Mouse (Mus musculus): ENCODE results near the gene Nrbf2. TPM values are rescaled to one million over a fixed set of nuclear protein-coding genes. Genes with fewer than 3 reads are reported as not detected.

Nrbf2 gene
- polyA plus RNA-seq, 1 experiment from 2014 or later, result 44.5 TPM

- Histone ChIP-seq H3K4me3 (no peak overlapping the region), H3K9ac (no peak overlapping the region), H3K27ac (no peak overlapping the region), H3K9me3 (no peaks in the 10 kb centered on the region), H3K36me3 (no peaks in the 10 kb centered on the region), H3K27me3 (peaks cover 8% of the 10 kb centered on the region), H3K4me1 (replicated peaks) (no peaks in the 10 kb centered on the region), H3K4me2 (no peak overlapping the region)
- no peak for ATAC-seq (ENCODE audit: low FRiP score)
- WGBS, result 37% methylated on average over 9 of the region's 9 CpGs
These were observed 26.3 kb upstream of the Nrbf2 start for GRCm38 (mm10) chr10:67311277-67311959.

DNA sequence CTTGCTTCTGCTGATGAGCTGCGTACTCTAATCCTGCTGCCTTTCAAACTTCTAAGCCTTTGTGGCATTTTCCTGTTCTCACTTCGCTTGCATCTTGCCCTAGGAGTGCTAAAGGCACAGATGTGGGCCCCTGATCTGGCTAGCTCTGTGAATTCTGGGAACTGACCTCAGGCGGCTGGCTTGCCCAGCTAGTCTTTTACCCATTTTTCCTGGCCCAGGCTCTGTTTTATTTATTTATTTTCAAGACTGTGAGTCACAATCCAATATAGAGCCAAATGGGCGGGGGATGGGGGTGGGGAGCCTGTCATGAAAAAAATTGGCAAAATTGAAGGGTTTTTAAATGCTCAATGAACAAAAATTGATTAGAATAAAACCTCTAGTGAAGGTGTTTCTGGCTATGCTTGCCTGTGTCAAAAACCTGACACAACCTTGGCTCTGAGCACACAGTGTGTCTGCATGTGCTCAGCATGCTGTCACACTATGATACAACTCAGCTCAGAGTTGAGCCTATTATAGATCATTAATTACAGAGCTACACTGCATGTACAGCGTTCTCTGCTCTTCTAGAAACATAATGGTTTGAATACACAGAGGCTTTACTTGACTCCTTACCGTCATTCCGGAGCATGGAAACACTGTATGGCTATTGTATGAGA is 24.5 kb upstream of the Nrbf2 start:
- WGBS, result 84% methylated on average over 7 of the region's 7 CpGs
- Histone ChIP-seq H3K4me1 (replicated peaks) (no peaks in the 10 kb centered on the region), H3K27ac (no peak overlapping the region), H3K9ac (no peak overlapping the region), H3K36me3 (no peaks in the 10 kb centered on the region), H3K4me3 (no peak overlapping the region), H3K27me3 (no peaks in the 10 kb centered on the region), H3K9me3 (no peaks in the 10 kb centered on the region), H3K4me2 (no peak overlapping the region)
- no peak for ATAC-seq (ENCODE audit: low FRiP score)

DNA sequence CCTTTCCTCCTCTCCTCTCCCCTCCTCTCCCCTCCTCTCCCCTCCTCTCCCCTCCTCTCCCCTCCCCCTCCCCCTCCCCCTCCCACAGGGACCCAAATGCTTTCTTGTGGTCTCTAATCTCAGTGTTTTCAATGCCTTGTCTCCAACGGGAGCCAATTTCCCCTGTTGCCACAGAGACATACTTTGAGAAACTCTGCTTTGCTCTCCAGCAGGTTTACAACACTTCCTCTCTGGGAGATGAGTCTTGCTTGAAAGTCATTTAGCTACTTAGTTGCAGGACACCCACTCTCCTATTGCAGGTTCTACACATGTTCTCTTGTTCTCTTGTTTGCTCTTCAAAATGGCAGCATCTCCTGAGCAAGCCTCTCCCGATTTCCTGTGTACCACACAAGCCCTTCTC is 17.2 kb upstream of the Nrbf2 start:
- no peak overlapping the region for H3K4me2 ChIP-seq
- H3K27me3 ChIP-seq, result no peaks in the 10 kb centered on the region
- WGBS, result 49% methylated on average over 2 of the region's 2 CpGs
- H3K36me3 ChIP-seq, result no peaks in the 10 kb centered on the region
- no peaks in the 10 kb centered on the region for H3K4me1 ChIP-seq (replicated peaks)
- H3K9ac ChIP-seq, result no peak overlapping the region
- H3K9me3 ChIP-seq, result no peaks in the 10 kb centered on the region
- H3K4me3 ChIP-seq, result no peak overlapping the region
- no peak for ATAC-seq (ENCODE audit: low FRiP score)
- H3K27ac ChIP-seq, result no peak overlapping the region

DNA sequence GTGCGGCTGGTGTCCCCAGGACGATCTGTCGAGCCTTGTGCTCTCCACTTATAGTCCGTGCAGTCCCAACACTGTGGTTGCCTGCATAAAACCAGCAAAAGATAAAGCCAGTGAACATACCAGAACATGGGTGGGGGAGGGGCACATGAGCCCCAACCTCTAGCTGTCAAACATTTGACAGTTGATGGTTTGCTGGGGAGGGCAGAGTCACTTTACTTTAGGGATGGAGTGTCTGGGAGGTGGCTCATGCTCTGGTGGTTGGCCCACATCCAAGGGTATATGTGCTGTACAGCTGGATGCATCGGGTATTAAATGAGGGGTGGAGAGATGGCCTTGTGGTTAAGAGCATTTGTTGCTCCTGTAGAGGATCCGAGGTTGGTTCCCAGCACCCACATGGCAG is 15.9 kb upstream of the Nrbf2 start:
- Histone ChIP-seq H3K27me3 (no peaks in the 10 kb centered on the region), H3K36me3 (no peaks in the 10 kb centered on the region), H3K4me1 (replicated peaks) (no peaks in the 10 kb centered on the region), H3K27ac (no peak overlapping the region), H3K4me3 (no peak overlapping the region), H3K9me3 (no peaks in the 10 kb centered on the region), H3K4me2 (no peak overlapping the region), H3K9ac (no peak overlapping the region)
- ATAC-seq (ENCODE audit: low FRiP score), result no peak
- 94% methylated on average over 6 of the region's 6 CpGs for WGBS

DNA sequence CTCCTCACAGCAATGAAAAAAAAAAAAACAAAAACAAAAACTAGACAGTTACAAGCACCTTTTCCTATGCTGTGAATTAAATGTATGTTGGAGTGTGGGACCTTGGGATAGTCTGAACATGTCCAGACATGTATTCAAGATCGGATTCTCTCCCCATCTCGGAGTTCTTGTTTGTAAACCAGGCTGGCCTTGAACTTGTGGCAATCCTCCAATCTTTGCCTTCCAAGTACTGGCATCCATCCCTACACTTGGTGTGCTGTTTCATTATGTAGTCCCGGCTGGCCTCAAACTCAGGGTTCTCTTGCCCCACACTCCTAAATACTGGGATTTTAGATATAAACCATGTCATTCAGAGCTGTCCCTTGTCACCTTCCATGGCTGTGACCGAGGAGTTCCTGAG is 14.2 kb upstream of the Nrbf2 start:
- Histone ChIP-seq H3K4me3 (no peak overlapping the region), H3K36me3 (no peaks in the 10 kb centered on the region), H3K27ac (no peak overlapping the region), H3K4me2 (no peak overlapping the region), H3K4me1 (replicated peaks) (no peaks in the 10 kb centered on the region), H3K9me3 (no peaks in the 10 kb centered on the region), H3K27me3 (no peaks in the 10 kb centered on the region), H3K9ac (no peak overlapping the region)
- 88% methylated on average over 4 of the region's 4 CpGs for WGBS
- ATAC-seq (ENCODE audit: low FRiP score), result no peak

GRCm38 (mm10) chr10:67298856-67299255 is 13.8 kb upstream of the Nrbf2 start:
- no peaks in the 10 kb centered on the region for H3K27me3 ChIP-seq
- no peak overlapping the region for H3K27ac ChIP-seq
- ATAC-seq (ENCODE audit: low FRiP score), result no peak
- H3K4me1 ChIP-seq (replicated peaks), result no peaks in the 10 kb centered on the region
- WGBS, result 66% methylated on average over 5 of the region's 5 CpGs
- no peaks in the 10 kb centered on the region for H3K9me3 ChIP-seq
- no peak overlapping the region for H3K9ac ChIP-seq
- no peak overlapping the region for H3K4me3 ChIP-seq
- no peak overlapping the region for H3K4me2 ChIP-seq
- no peaks in the 10 kb centered on the region for H3K36me3 ChIP-seq

DNA sequence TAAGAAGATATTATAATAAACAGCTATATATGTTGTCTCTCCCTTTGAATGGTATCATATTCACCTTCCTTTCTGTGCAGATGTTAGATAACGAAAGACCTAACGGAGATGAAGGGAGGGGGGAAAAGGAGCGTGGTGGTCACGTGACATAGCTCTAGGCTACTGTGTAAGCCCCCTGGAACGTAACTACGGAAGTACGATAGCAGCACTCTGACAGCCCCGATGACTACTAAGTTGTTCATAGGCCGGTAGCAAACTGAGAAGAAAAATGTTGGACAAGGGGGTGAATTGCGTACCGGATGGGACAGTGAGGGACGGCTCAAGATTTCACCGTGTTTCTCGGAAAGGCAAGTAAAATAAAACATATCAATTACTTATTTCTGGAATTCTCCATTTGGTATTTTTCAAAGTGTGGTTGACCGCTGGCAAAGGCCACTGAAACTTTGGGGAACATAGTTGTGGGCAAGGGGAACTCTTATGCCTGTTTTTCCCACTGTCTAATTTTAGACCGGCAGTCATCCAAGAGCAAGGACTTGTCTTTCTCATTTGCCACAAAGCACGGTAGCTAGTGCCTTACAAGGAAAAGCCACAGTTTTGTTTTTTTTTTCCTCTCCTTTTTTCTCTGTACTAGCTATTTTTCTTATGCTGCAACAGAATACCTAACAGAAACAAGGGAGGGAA is 12.2 kb upstream of the Nrbf2 start:
- no peak overlapping the region for H3K27ac ChIP-seq
- no peaks in the 10 kb centered on the region for H3K36me3 ChIP-seq
- H3K4me1 ChIP-seq (replicated peaks), result no peaks in the 10 kb centered on the region
- no peak overlapping the region for H3K9ac ChIP-seq
- H3K4me3 ChIP-seq, result no peak overlapping the region
- 94% methylated on average over 17 of the region's 17 CpGs for WGBS
- H3K4me2 ChIP-seq, result no peak overlapping the region
- H3K9me3 ChIP-seq, result no peaks in the 10 kb centered on the region
- no peaks in the 10 kb centered on the region for H3K27me3 ChIP-seq
- no peak for ATAC-seq (ENCODE audit: low FRiP score)

DNA sequence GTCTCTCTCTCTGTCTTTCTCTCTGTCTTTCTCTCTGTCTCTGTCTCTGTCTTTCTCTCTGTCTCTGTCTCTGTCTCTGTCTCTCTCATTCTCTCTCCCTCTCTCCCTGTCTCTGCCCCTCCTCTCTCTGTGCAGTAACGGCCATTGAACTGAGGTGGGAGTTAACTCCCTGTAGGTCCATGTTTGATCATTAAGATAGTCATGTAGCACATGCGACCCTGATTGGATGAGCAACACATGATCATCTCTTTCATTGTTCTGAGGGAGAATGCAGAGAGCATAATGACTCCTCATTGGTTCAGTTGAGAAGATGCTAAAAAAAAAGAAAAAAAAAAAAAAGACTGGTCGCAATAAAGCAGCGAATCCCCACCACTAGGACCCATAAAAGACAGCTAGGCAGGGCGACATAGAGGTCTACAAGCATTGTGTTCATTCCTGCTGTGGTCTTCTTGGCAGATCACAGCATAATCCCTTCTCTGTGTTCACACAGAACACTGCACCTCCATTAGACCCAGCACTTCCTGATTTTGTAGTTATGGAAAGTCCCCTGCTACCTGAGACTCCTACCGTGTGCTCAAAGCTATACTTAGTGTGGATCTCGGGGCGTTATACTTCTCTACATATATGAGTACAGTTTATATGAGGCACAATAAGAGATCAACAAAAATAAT is 11.5 kb upstream of the Nrbf2 start:
- H3K36me3 ChIP-seq, result no peaks in the 10 kb centered on the region
- H3K27ac ChIP-seq, result no peak overlapping the region
- no peaks in the 10 kb centered on the region for H3K4me1 ChIP-seq (replicated peaks)
- no peak overlapping the region for H3K4me3 ChIP-seq
- H3K4me2 ChIP-seq, result no peak overlapping the region
- no peaks in the 10 kb centered on the region for H3K9me3 ChIP-seq
- H3K9ac ChIP-seq, result no peak overlapping the region
- 89% methylated on average over 8 of the region's 8 CpGs for WGBS
- H3K27me3 ChIP-seq, result no peaks in the 10 kb centered on the region
- no peak for ATAC-seq (ENCODE audit: low FRiP score)

DNA sequence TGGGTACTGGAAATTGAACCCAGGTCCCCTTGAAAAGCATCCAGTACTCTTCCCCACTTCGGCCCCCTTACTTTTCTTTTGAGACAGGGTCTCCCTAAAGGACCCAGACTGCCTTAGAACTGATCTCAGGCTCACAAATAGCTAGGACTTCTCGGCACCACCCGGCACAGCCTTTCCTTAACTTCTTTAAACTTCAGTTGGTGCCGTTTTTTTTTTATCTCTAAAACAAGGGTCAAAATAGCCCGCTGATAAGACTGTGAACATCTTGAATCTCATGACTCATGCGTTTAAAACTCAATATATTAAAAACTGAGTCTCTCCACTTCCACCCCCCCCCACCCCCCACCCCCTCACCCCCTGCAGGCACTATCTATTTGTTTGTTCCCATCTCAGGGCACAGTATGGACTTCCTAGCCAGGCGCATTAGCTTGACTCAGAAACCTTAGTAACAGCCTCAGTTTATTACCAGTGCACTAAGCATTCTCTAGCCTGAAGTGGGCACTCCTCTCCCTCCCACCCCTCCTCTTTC is 10.9 kb upstream of the Nrbf2 start:
- H3K9me3 ChIP-seq, result no peaks in the 10 kb centered on the region
- WGBS, result 80% methylated on average over 7 of the region's 7 CpGs
- H3K27ac ChIP-seq, result no peak overlapping the region
- no peaks in the 10 kb centered on the region for H3K27me3 ChIP-seq
- ATAC-seq (ENCODE audit: low FRiP score), result no peak
- H3K4me2 ChIP-seq, result no peak overlapping the region
- no peak overlapping the region for H3K4me3 ChIP-seq
- H3K36me3 ChIP-seq, result no peaks in the 10 kb centered on the region
- H3K9ac ChIP-seq, result no peak overlapping the region
- H3K4me1 ChIP-seq (replicated peaks), result no peaks in the 10 kb centered on the region

GRCm38 (mm10) chr10:67295331-67295730 is 10.2 kb upstream of the Nrbf2 start:
- no peaks in the 10 kb centered on the region for H3K4me1 ChIP-seq (replicated peaks)
- ATAC-seq (ENCODE audit: low FRiP score), result no peak
- H3K4me3 ChIP-seq, result no peak overlapping the region
- no peak overlapping the region for H3K27ac ChIP-seq
- H3K9me3 ChIP-seq, result no peaks in the 10 kb centered on the region
- no peaks in the 10 kb centered on the region for H3K36me3 ChIP-seq
- WGBS, result 79% methylated on average over 5 of the region's 5 CpGs
- H3K4me2 ChIP-seq, result no peak overlapping the region
- no peaks in the 10 kb centered on the region for H3K27me3 ChIP-seq
- H3K9ac ChIP-seq, result no peak overlapping the region

- Histone ChIP-seq H3K4me2 (no peak overlapping the region), H3K4me3 (no peak overlapping the region), H3K4me1 (replicated peaks) (no peaks in the 10 kb centered on the region), H3K9ac (no peak overlapping the region), H3K27me3 (no peaks in the 10 kb centered on the region), H3K27ac (no peak overlapping the region), H3K36me3 (no peaks in the 10 kb centered on the region), H3K9me3 (no peaks in the 10 kb centered on the region)
- no peak for ATAC-seq (ENCODE audit: low FRiP score)
- WGBS, result 86% methylated on average over 8 of the region's 8 CpGs
These were observed 6.0 kb upstream of the Nrbf2 start for GRCm38 (mm10) chr10:67291087-67291486.

GRCm38 (mm10) chr10:67290622-67291021 is 5.5 kb upstream of the Nrbf2 start:
- Histone ChIP-seq H3K9ac (no peak overlapping the region), H3K4me3 (no peak overlapping the region), H3K4me2 (no peak overlapping the region), H3K4me1 (replicated peaks) (0 out of 2 replicates have a peak, but pooled peaks cover 1% of the 10 kb centered on the region), H3K9me3 (no peaks in the 10 kb centered on the region), H3K27me3 (no peaks in the 10 kb centered on the region), H3K36me3 (no peaks in the 10 kb centered on the region), H3K27ac (no peak overlapping the region)
- WGBS, result 73% methylated on average over 4 of the region's 4 CpGs
- no peak for ATAC-seq (ENCODE audit: low FRiP score)

Measured in hindbrain, embryonic 13.5 days (tissue).